Mouse (Mus musculus) embryonic stem cell, embryonic (primary cell): ENCODE measurements around the gene Srp14.

Experiments
- CTCF ChIA-PET, 4 experiments: fragments of 300-600 bp in 2 of 4; fragments of 350-600 bp in 2 of 4; sonication (Branson Sonifier 250); formaldehyde crosslinking; loops; one replicate each; lab custom pipeline; 2022; ENCODE audit warnings: inconsistent platforms in 2 of 4; lab: Charles Lee
- POLR2A ChIA-PET, 4 experiments: fragments of 300-600 bp in 2 of 4; fragments of 350-600 bp in 2 of 4; sonication (Branson Sonifier 250); formaldehyde crosslinking; loops; one replicate each; lab custom pipeline; 2022; ENCODE audit warnings: antibody characterized with exemption in 4 of 4, inconsistent platforms in 1 of 4; lab: Charles Lee

The Srp14 gene

DNA sequence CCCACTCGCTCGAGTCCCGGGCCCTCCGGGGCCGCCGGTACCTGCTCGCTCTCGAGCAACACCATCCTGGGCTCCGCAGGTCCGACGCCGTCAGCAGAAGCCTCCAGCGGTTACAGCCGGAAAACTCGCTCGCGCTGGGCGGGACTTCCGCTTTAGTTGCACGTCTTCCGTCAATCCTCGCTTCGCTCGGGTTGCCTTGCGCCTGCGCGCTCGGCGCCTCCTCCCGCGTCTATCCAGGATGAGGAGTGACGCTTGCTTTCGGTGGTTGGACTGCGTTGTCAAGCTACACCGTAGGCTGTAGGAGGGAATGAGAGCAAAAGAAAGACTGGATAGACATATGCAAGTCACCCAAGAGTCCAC, at the start of gene Srp14:
Gene Srp14 (minus strand): TSS at position 162 of the 360 bp plus-strand sequence.
- ChIA-PET POLR2A (interaction anchor here in 3 of 4 experiments (0.7 to 1.8 kb wide), 15 partner anchors 8 to 771 kb away, joined by 3 to 6 read pairs (median 3); partner anchors contain the start of genes Bmf (in 1 of the 3), Eif2ak4 (in 1 of the 3), Ivd (in 1 of the 3) and Pak6 (in 1 of the 3)), CTCF (interaction anchor here in 2 of 4 experiments (0.5 to 1.7 kb wide), 6 partner anchors 9 to 216 kb away, joined by 3 to 4 read pairs (median 3); no protein-coding TSS in a partner anchor)

- POLR2A ChIA-PET, result interaction anchor here in 3 of 4 experiments (0.6 to 1.4 kb wide), 5 partner anchors 9 to 62 kb away, joined by 3 to 4 read pairs (median 3); partner anchors contain the start of gene Bmf (in 1 of the 3)
- CTCF ChIA-PET, result interaction anchor here in 2 of 4 experiments (0.9 kb wide), 2 partner anchors 11 to 40 kb away, joined by 3 to 4 read pairs; no protein-coding TSS in a partner anchor
Observed at GRCm38 (mm10) chr2:118526545-118526944, 47.0 kb upstream of the Srp14 start.

GRCm38 (mm10) chr2:118524811-118525210, 45.3 kb upstream of the Srp14 start:
- ChIA-PET POLR2A (interaction anchor here in 1 of 4 experiments (1.3 kb wide), 1 partner anchor 15 kb away, joined by 7 read pairs; no protein-coding TSS in a partner anchor), CTCF (no interaction called here)

DNA sequence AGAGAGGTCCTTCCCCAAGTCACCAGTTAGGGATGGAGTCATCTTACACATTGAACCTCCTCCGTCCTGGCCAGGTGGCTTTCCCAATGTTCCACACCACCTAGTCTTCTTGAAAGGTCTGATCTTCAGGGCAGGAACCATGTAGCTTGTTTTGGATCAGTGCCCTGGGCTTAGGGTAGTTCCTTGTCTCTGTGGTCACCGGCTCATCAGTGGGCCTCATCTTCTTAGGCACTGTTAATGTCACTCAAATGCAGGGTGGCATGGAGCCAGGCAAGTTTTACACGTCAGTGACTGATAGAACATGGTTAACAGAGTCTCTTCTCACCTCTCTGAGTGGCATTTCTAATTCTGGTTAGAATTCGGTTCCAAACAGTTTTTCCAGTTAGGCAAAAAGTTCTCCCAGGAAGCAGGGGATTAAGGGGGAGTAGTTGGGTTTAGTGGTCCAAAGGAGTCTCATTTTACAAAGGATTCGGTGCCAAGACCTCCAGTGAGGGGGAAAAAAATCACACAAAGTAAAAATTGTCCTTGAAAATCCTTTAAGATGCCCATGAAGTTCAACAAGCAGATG, 43.7 kb upstream of the Srp14 start:
- ChIA-PET POLR2A (no interaction called here), CTCF (no interaction called here)

GRCm38 (mm10) chr2:118522265-118522664, 42.8 kb upstream of the Srp14 start:
- ChIA-PET CTCF (interaction anchor here in 1 of 4 experiments (0.6 kb wide), 1 partner anchor 20 kb away, joined by 6 read pairs; no protein-coding TSS in a partner anchor), POLR2A (no interaction called here)

GRCm38 (mm10) chr2:118520042-118520933, 40.8 kb upstream of the Srp14 start:
- ChIA-PET CTCF (interaction anchor here in 2 of 4 experiments (0.8 to 2.0 kb wide), 4 partner anchors 29 to 33 kb away, joined by 3 to 12 read pairs (median 6); partner anchors contain the start of gene Bmf (in 1 of the 2)), POLR2A (interaction anchor here in 2 of 4 experiments (1.0 to 1.1 kb wide), 2 partner anchors 8 to 35 kb away, joined by 3 read pairs; no protein-coding TSS in a partner anchor)

GRCm38 (mm10) chr2:118512418-118513377, 33.2 kb upstream of the Srp14 start:
- ChIA-PET CTCF (interaction anchor here in 1 of 4 experiments (0.9 kb wide), 1 partner anchor 25 kb away, joined by 3 read pairs; no protein-coding TSS in a partner anchor), POLR2A (interaction anchor here in 3 of 4 experiments (0.5 to 2.8 kb wide), 10 partner anchors 8 to 151 kb away, joined by 3 to 7 read pairs (median 4); partner anchors contain the start of genes Bmf (in 1 of the 3) and Pak6 (in 1 of the 3))

DNA sequence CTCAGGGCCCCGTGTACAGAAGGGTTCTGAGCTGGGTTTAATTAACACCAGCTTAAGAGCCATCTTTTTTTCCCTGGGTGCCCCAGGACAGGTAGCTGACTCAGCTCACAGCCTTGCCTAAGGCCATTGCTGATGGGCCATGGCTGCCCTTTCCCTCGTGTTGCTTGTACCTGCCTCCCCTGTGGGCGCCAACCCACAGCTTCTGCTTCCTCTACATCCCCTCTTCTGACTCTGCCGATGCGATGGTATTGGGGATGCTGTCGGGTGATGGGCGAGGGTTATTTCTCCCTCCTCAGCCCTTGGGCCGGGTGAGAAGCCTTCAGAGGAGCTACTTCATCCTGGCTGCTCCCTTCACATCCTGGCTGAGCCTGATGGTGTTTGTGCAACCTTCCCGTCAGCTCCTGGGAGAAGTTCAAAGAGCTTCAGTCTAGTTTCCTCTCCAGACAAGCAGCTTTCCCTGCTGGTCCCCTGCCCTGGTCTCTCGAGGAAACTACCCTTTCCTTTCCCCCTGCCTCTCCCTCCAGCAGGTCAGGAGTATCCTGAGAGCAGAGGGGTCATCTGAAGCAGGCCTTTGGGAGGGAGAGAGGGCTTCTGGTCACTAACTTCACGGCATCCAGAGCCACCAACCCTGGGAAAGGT, 32.4 kb upstream of the Srp14 start:
- ChIA-PET POLR2A (interaction anchor here in 3 of 4 experiments (0.6 to 2.2 kb wide), 11 partner anchors 8 to 151 kb away, joined by 3 to 7 read pairs (median 3); partner anchors contain the start of genes Bmf (in 2 of the 3) and Pak6 (in 1 of the 3)), CTCF (interaction anchor here in 3 of 4 experiments (0.6 to 1.2 kb wide), 3 partner anchors 12 to 33 kb away, joined by 3 read pairs; no protein-coding TSS in a partner anchor)

DNA sequence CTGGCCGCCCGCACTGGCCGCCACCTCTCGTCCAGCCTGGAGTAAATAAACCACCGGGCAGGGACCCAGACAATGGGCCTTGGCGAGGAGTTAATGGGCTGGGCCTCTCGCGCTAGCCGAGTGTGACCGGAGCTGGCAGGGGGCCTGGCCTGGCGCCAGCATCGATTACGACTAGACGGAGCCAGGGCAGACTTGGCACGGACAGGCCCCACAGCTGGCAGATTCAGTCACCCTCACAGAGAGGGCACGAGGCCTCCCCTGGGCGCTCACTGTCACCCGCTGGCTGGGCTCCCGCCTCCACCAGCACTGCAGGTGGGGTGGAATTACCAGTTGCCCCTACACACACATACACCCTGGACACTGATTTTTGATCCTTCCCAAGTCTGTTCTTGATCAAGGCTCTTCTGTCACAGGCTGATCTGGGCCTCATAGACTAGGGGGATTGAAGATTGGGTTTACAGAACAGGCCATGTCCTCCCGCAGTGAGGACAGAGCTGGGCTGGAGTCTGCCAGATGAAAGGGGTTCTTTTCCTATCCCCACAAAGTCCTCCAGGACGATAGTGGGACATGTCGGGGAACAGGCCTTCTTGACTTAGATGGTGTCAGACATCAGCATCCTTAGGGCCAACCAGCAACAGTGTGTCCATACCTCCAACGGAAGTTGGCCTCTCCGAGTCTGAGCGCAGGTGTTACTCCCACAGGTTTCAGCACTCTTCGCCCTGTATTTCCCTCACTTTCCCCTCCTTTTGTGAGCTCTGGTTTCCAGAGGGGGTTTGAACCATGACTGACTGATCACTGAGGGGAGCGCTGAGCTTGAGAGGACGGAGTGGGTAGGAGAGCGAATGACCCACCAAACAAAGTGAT, 31.2 kb upstream of the Srp14 start:
- POLR2A ChIA-PET, result interaction anchor here in 3 of 4 experiments (0.6 to 2.2 kb wide), 12 partner anchors 10 to 281 kb away, joined by 3 to 7 read pairs (median 3); partner anchors contain the start of gene Bmf (in 2 of the 3)

GRCm38 (mm10) chr2:118509688-118510446, 30.4 kb upstream of the Srp14 start:
- CTCF ChIA-PET, result interaction anchor here in 1 of 4 experiments (0.7 to 1.0 kb wide), 2 partner anchors 23 to 1661 kb away, joined by 3 read pairs; no protein-coding TSS in a partner anchor
- POLR2A ChIA-PET, result interaction anchor here in 3 of 4 experiments (0.6 to 2.2 kb wide), 6 partner anchors 10 to 282 kb away, joined by 3 to 7 read pairs (median 4); partner anchors contain the start of gene Bmf (in 2 of the 3)

More for the DNA sequence above, 31.2 kb upstream of the Srp14 start:
- CTCF ChIA-PET, result interaction anchor here in 2 of 4 experiments (0.7 to 1.2 kb wide), 4 partner anchors 11 to 1660 kb away, joined by 3 read pairs; no protein-coding TSS in a partner anchor

DNA sequence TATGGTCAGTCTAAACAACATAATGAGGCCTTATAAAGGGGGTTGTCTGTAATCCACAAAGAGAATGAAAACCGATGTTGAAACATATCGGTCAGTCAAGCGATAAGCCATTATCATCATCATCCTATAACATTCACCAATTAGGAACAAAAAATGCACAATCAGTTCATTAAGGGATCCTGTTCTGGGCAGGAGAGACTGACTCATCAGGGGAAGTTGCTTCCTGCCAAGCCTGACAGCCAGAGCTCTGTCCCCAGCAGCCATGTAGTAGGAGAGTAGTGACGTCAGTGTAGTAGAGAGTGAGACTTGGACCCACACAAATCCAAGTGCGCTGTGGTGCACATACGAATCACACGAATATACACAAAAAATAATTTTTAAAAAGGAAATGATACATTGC, 27.6 kb upstream of the Srp14 start:
- ChIA-PET CTCF (no interaction called here), POLR2A (no interaction called here)

- CTCF ChIA-PET, result interaction anchor here (0.6 to 2.3 kb wide), 9 partner anchors 11 to 138 kb away, joined by 3 to 17 read pairs (median 4); no protein-coding TSS in a partner anchor
- POLR2A ChIA-PET, result interaction anchor here in 2 of 4 experiments (0.7 to 3.6 kb wide), 10 partner anchors 9 to 168 kb away, joined by 3 to 16 read pairs (median 4); no protein-coding TSS in a partner anchor
Observed at GRCm38 (mm10) chr2:118500191-118500590, 20.7 kb upstream of the Srp14 start.

DNA sequence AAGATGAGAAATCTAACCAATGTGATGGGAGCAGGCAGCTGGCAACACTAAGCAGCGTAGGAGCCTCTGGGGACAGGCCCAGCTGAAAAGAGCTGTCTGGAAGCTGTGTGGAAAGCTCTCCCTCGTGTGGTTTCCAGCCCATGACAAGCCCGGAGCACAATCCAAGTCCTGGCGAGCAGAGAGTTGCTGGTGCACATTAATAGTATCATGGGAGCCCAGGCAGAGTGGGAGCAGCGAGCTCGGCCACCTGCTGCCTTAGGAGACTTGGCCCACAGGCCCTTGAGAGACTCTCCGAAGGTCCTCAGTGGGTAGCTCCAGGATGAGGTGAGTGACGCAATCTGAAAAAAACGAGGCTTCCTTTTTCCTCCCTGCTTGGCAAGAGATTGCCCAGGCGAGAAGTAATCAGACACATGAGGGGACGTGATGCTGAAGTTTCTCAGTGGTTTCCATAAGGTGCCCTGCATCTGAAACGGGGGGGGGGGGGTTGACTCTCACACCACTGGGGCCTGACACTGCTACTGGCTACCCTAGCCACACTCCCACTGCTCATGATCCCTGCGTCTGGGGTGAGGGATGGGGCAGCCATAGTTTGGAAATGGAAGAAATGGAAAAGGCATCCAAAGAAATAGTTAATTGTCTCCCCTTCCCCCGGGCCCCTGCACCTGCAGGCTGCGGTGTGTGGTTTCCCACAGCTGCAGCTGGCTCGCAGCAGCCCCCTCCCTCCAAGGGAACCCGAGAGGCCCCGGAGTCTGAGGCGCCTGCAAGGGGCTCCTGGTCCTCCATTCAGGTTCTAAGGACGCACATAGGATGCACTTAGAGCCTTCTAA, 19.8 kb upstream of the Srp14 start:
- ChIA-PET POLR2A (interaction anchor here in 3 of 4 experiments (0.6 to 3.6 kb wide), 13 partner anchors 8 to 88 kb away, joined by 3 to 16 read pairs (median 4); partner anchors contain the start of gene Srp14 (in 1 of the 3)), CTCF (interaction anchor here (0.6 to 2.3 kb wide), 11 partner anchors 11 to 139 kb away, joined by 3 to 17 read pairs (median 4); no protein-coding TSS in a partner anchor)

DNA sequence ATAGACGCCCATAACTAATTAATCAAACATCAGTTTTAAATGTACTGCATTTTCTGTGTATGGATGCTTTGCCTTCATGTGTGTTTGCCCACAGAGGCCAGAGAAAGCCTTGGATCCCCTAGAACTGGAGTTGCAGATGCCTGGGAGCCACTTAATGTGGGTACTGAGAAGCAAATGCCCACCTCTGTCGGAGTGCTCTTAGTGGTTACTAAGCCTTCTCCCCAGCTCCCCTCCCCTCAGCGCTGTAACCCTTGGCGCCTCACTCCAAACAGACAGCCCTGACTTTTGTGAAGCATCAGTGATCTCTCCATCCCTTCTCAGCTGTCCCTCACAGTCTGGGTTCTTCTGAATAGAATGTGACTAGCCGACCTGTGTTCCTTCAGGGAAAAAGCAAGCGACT, 19.0 kb upstream of the Srp14 start:
- ChIA-PET CTCF (interaction anchor here in 3 of 4 experiments (1.3 to 2.3 kb wide), 3 partner anchors 11 to 12 kb away, joined by 3 to 17 read pairs (median 5); no protein-coding TSS in a partner anchor), POLR2A (interaction anchor here in 2 of 4 experiments (1.0 to 3.6 kb wide), 9 partner anchors 9 to 89 kb away, joined by 3 to 16 read pairs (median 4); partner anchors contain the start of gene Srp14 (in 1 of the 2))
